Mouse (Mus musculus): ENCODE results near the gene Cyp39a1.

The Cyp39a1 gene

GRCm38 (mm10) chr17:43784531-43784930 lies 117.3 kb downstream of the Cyp39a1 start:
- DNase-seq (ENCODE audit: low spot score) = no peak

GRCm38 (mm10) chr17:43788222-43788621 lies 121.0 kb downstream of the Cyp39a1 start:
- DNase-seq (ENCODE audit: low spot score) = no peak

- no peak for DNase-seq (ENCODE audit: low spot score)
Measured at GRCm38 (mm10) chr17:43789376-43789775, 122.2 kb downstream of the Cyp39a1 start.

DNA sequence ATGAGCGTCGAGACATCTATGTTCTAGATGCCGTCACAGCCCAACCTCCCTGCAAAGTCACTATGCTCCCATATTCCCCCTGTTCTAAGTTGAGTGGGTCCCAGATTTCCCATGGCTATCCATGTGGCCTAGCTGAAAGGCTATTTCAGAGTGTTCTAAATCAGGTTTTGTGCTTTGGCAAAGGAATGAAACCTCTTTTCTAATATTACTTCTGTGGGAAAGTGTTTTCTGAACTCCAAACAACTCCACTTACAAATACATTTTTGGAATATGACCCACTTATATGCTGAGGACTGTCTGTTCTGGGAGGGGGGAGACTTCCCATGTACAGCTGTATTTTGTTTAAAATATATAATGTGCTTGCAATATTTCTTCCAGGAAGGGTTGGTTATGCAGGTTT lies 124.5 kb downstream of the Cyp39a1 start:
- DNase-seq (ENCODE audit: low spot score) = no peak

DNA sequence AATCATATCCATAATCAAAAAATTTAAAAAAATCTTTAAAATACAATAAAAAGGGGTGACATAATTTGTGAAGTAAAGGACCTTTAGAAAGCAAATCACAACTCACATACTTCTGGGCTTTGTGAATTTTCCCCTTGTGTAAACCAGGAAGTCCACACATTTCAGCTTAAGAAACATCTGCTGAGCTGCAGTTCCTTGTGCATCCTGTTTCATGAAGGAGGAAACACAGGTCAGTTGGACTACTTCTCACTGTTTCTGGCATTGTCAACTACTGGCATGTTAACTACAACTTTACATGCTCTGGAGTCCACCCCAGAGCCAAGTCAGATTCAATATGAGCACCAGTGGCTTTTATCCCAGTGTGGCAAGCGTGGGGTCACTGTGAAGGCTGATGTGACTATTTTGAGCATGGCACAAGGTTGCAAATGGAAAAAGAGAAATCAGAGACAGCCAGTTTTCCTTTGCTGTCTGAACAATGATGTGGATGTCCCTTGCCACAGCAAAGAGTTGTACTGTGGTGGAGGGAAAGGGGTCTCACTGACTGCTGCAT lies 127.6 kb downstream of the Cyp39a1 start:
- DNase-seq (ENCODE audit: low spot score) = no peak

Measured in urinary bladder, postnatal 25 days (tissue).